8 mouse cellular contexts compared by ENCODE assay signal in the genomic region with DNA sequence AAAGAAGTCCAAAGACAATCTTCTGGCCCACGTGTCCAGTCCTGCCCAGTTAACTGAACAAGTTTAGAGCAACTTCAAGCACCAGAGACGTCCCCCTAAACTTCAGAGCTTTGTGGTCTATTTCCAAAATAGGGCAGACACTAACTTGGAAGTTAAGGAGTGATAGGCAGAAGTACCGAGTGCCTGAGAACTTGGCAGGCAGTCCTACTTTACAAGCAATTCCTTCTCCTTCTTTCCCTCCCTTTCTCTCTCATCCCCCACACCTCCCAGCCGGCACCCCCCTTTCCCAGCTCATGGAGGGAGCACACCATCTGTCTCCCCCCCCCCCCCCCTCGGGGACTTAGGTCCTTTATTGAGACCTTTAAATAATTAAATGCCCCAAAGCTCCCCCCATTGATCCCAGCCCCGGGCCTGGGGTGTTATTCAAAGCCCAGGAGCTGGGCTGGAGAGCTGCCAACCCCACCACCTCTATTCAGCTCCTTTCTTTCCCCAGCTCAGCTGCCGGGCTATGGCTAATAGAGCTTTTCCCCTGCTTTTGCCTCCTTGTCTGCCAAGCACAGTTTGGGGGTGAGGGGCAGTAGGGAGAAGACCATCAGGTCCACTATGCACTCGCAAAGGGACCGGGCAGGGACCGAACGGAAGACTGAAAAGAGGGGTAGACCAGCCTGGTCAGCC. TPM values are rescaled to one million over a fixed set of nuclear protein-coding genes. Genes with fewer than 3 reads are reported as not detected.
DNase-seq lines count a peak whose midpoint lies in the region; ATAC-seq lines count a peak whose summit lies in the region.

No protein-coding gene starts in this region.

- H3K9me3 ChIP-seq in lung, embryonic 15.5 days, result no peaks in the 10 kb centered on the region
- no peaks in the 10 kb centered on the region for H3K9me3 ChIP-seq in hindbrain, embryonic 13.5 days
- H3K9me3 ChIP-seq in midbrain, embryonic 10.5 days (replicated peaks), result no peaks in the 10 kb centered on the region

- H3K4me2 ChIP-seq in lung, embryonic 15.5 days, result peak overlapping the region; percentile 51
- H3K4me2 ChIP-seq in hindbrain, embryonic 13.5 days, result peak overlapping the region; percentile 43

- H3K4me3 ChIP-seq in lung, embryonic 15.5 days, result peak overlapping the region; percentile 7; the same call in 1 of the 2 replicates
- H3K4me3 ChIP-seq in hindbrain, embryonic 13.5 days, result no peak overlapping the region
- peak overlapping the region; percentile 51 for H3K4me3 ChIP-seq in midbrain, embryonic 10.5 days

- peak; percentile 71 to 78 for DNase-seq in cerebellum, postnatal 10 days
- DNase-seq in cerebellum, adult 9-10 months, result no peak
- DNase-seq in lung, postnatal 10 days, result no peak
- DNase-seq in midbrain, embryonic 10.5 days (ENCODE audit: low spot score), result peak; percentile 86

- H3K27ac ChIP-seq in lung, embryonic 15.5 days, result peak overlapping the region; percentile 99
- H3K27ac ChIP-seq in hindbrain, embryonic 13.5 days, result peak overlapping the region; percentile 96
- peak overlapping the region; percentile 98 for H3K27ac ChIP-seq in midbrain, embryonic 10.5 days (replicated peaks)

- 4% methylated on average over 11 of the region's 11 CpGs for WGBS in lung, embryonic 15.5 days
- 2% methylated on average over 11 of the region's 11 CpGs for WGBS in hindbrain, embryonic 13.5 days
- WGBS in midbrain, embryonic 10.5 days, result 4% methylated on average over 11 of the region's 11 CpGs

- no peak for ATAC-seq in lung, embryonic 15.5 days (ENCODE audit: borderline replicate concordance, extremely low read depth, low FRiP score, low TSS enrichment)
- peak; percentile 60 for ATAC-seq in hindbrain, embryonic 13.5 days (ENCODE audit: low FRiP score)
- ATAC-seq in cerebellum, adult (ENCODE audit: insufficient number of reproducible peaks, low FRiP score, low TSS enrichment), result no peak
- no peak for ATAC-seq in monocyte, adult 5-6 weeks (replicated peaks; ENCODE audit: insufficient number of reproducible peaks, low FRiP score, low TSS enrichment, poor library complexity, severe bottlenecking)

- H3K36me3 ChIP-seq in lung, embryonic 15.5 days, result no peaks in the 10 kb centered on the region
- no peaks in the 10 kb centered on the region for H3K36me3 ChIP-seq in hindbrain, embryonic 13.5 days
- H3K36me3 ChIP-seq in midbrain, embryonic 10.5 days, result no peaks in the 10 kb centered on the region

- H3K4me1 ChIP-seq in lung, embryonic 15.5 days, result peaks cover 85% of the 10 kb centered on the region
- H3K4me1 ChIP-seq in hindbrain, embryonic 13.5 days (replicated peaks), result peaks cover 81% of the 10 kb centered on the region
- H3K4me1 ChIP-seq in midbrain, embryonic 10.5 days, result peaks cover 98% of the 10 kb centered on the region

- no peaks in the 10 kb centered on the region for H3K27me3 ChIP-seq in lung, embryonic 15.5 days
- no peaks in the 10 kb centered on the region for H3K27me3 ChIP-seq in hindbrain, embryonic 13.5 days
- no peaks in the 10 kb centered on the region for H3K27me3 ChIP-seq in midbrain, embryonic 10.5 days (ENCODE audit: low read depth, poor library complexity, severe bottlenecking)

- H3K9ac ChIP-seq in lung, embryonic 15.5 days, result peak overlapping the region; percentile 27
- H3K9ac ChIP-seq in hindbrain, embryonic 13.5 days, result peak overlapping the region; percentile 60

RNA-seq across cellular contexts. Expression of a gene that starts 16.4 kb away (rescaled TPM):
- polyA plus RNA-seq in lung, embryonic 15.5 days (2015; fragmentation: Nextera tagmentation; extraction: Ambion mirVana), result 111 and 115 TPM in 2 replicates
- 57.4 and 63.4 TPM in 2 replicates for polyA plus RNA-seq in hindbrain, embryonic 13.5 days (2015; fragmentation: Nextera tagmentation; extraction: Ambion mirVana)
- polyA plus RNA-seq in midbrain, embryonic 10.5 days (2016; fragmentation: Nextera tagmentation; extraction: Ambion mirVana), result 107 and 161 TPM in 2 replicates
- total RNA-seq in monocyte, adult 5-6 weeks (2017), result 390 to 783 TPM (median 430 TPM) in 3 replicates

RNA-seq across cellular contexts. Expression of a gene that starts 25.5 kb away (rescaled TPM):
- 193 and 195 TPM in 2 replicates for polyA plus RNA-seq in lung, embryonic 15.5 days (2015; fragmentation: Nextera tagmentation; extraction: Ambion mirVana)
- polyA plus RNA-seq in hindbrain, embryonic 13.5 days (2015; fragmentation: Nextera tagmentation; extraction: Ambion mirVana), result 7.3 and 7.6 TPM in 2 replicates
- polyA plus RNA-seq in midbrain, embryonic 10.5 days (2016; fragmentation: Nextera tagmentation; extraction: Ambion mirVana), result 2.8 and 6.5 TPM in 2 replicates
- not detected in 3 replicates for total RNA-seq in monocyte, adult 5-6 weeks (2017)

RNA-seq across cellular contexts. Expression of a gene that starts 48.5 kb away (rescaled TPM):
- 0.19 and 0.35 TPM in 2 replicates for polyA plus RNA-seq in lung, embryonic 15.5 days (2015; fragmentation: Nextera tagmentation; extraction: Ambion mirVana)
- polyA plus RNA-seq in hindbrain, embryonic 13.5 days (2015; fragmentation: Nextera tagmentation; extraction: Ambion mirVana), result 0.30 and 0.35 TPM in 2 replicates
- polyA plus RNA-seq in midbrain, embryonic 10.5 days (2016; fragmentation: Nextera tagmentation; extraction: Ambion mirVana), result not detected in 2 replicates
- 0.67 to 1.4 TPM (median 0.85 TPM) in 3 replicates for total RNA-seq in monocyte, adult 5-6 weeks (2017)

Comparison
In these comparisons a context has a peak if more than half of its experiments do, and no peak if none do; other contexts are left out.
1. DNase-seq: peak in cerebellum, postnatal 10 days (2 of 2) and midbrain, embryonic 10.5 days (single experiment); none in cerebellum, adult 9-10 months (single experiment) and lung, postnatal 10 days (single experiment).
2. RNA of a gene that starts 25.5 kb away (polyA plus RNA-seq): 193 to 195 TPM in lung, embryonic 15.5 days; 7.3 to 7.6 TPM in hindbrain, embryonic 13.5 days and 2.8 to 6.5 TPM in midbrain, embryonic 10.5 days; every median in the first group is over 10 times any median in the second.
3. Peak in every context shown above with its lines, with median percentiles within 50 percentile points of each other: H3K27ac ChIP-seq.